18 mouse cellular contexts compared by ENCODE assay signal in the genomic region with DNA sequence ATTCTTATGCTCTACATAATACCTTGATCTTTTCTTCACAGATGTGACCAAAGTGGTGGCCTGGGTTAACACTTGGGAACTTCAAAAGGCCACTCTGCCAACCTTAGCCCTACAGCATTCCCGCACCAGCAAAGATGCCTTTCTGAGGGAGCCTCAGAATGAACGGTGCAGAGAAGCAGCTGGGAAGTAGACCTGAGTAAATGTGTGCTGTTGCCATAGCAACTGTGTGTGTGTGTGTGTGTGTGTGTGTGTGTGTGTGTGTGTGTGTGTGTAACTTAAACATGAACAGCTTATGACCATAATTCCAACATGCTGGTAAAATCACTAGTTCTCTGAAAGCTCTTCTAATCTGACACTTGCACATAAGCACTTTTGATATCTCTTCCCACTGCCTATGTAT. TPM values are rescaled to one million over a fixed set of nuclear protein-coding genes. Genes with fewer than 3 reads are reported as not detected.
DNase-seq lines count a peak whose midpoint lies in the region; ATAC-seq lines count a peak whose summit lies in the region.
"Had no signal": no experiment of that assay in that cellular context is flagged by ENCODE, and none has a peak within 500 bp of the region (broad histone marks: within the 10 kb centered on the region; RNA-seq: fewer than 3 reads in every experiment).

No protein-coding gene starts in this region.

- DNase-seq in heart, adult 11 months, result peak; percentile 45
- DNase-seq in heart, postnatal 25 days (ENCODE audit: low spot score), result no peak
- DNase-seq in right cerebral cortex, postnatal 10 days (ENCODE audit: low spot score in 2 of 2), result peak; percentile 72 to 79
- no peak for DNase-seq in right cerebral cortex, postnatal 36 days (ENCODE audit: low spot score in 2 of 2)
- DNase-seq in hindbrain, embryonic 14.5 days (ENCODE audit: low spot score), result peak; percentile 59
- no peak for DNase-seq in kidney, adult 18-20 months
- DNase-seq: adrenal gland, postnatal 14 days; B cell, adult 2 months; cerebellum, adult 2 months; gastrocnemius, postnatal 10 days; kidney, postnatal 4 days; left cerebral cortex, postnatal 4 days; lung, adult 18-20 months had no signal

- no peak overlapping the region for H3K4me3 ChIP-seq in hindbrain, embryonic 14.5 days (replicated peaks; ENCODE audit: low read length)
- H3K4me3 ChIP-seq in neural tube, embryonic 15.5 days (replicated peaks), result no peak overlapping the region
- H3K4me3 ChIP-seq: embryonic facial prominence, embryonic 13.5 days; stomach, embryonic 15.5 days had no signal

- ATAC-seq in hindbrain, embryonic 14.5 days (ENCODE audit: low FRiP score), result no peak
- ATAC-seq in neural tube, embryonic 15.5 days (ENCODE audit: low FRiP score), result peak; percentile 74; the same call in 1 of the 2 replicates
- no peak for ATAC-seq in monocyte, adult 5-6 weeks (replicated peaks; ENCODE audit: insufficient number of reproducible peaks, low FRiP score, low TSS enrichment, poor library complexity, severe bottlenecking)

- WGBS in hindbrain, embryonic 14.5 days, result 27% methylated on average over 2 of the region's 2 CpGs
- 29% methylated on average over 2 of the region's 2 CpGs for WGBS in neural tube, embryonic 15.5 days

- H3K9ac ChIP-seq in hindbrain, embryonic 14.5 days, result no peak overlapping the region
- no peak overlapping the region for H3K9ac ChIP-seq in neural tube, embryonic 15.5 days (replicated peaks)
- H3K9ac ChIP-seq: embryonic facial prominence, embryonic 13.5 days; stomach, embryonic 15.5 days had no signal

- no peak overlapping the region for H3K27ac ChIP-seq in hindbrain, embryonic 14.5 days
- no peak overlapping the region for H3K27ac ChIP-seq in neural tube, embryonic 15.5 days (replicated peaks)
- H3K27ac ChIP-seq: embryonic facial prominence, embryonic 13.5 days; stomach, embryonic 15.5 days had no signal

- H3K4me1 ChIP-seq in hindbrain, embryonic 14.5 days (replicated peaks; ENCODE audit: control insufficient read depth, insufficient read depth, low read length), result no peaks in the 10 kb centered on the region
- peaks cover 2% of the 10 kb centered on the region; the same call in 1 of the 2 replicates for H3K4me1 ChIP-seq in neural tube, embryonic 15.5 days
- H3K4me1 ChIP-seq: embryonic facial prominence, embryonic 13.5 days; stomach, embryonic 15.5 days had no signal

- no peak overlapping the region for H3K4me2 ChIP-seq in hindbrain, embryonic 14.5 days (replicated peaks)
- H3K4me2 ChIP-seq in neural tube, embryonic 15.5 days, result no peak overlapping the region
- H3K4me2 ChIP-seq: embryonic facial prominence, embryonic 13.5 days; stomach, embryonic 15.5 days had no signal

- H3K9me3 ChIP-seq in hindbrain, embryonic 14.5 days (ENCODE audit: control insufficient read depth, low read length), result no peaks in the 10 kb centered on the region
- no peaks in the 10 kb centered on the region for H3K9me3 ChIP-seq in neural tube, embryonic 15.5 days (replicated peaks)
- H3K9me3 ChIP-seq: embryonic facial prominence, embryonic 13.5 days; stomach, embryonic 15.5 days had no signal

- H3K27me3 ChIP-seq in hindbrain, embryonic 14.5 days (ENCODE audit: control insufficient read depth, insufficient read depth, low read length), result no peaks in the 10 kb centered on the region
- H3K27me3 ChIP-seq in neural tube, embryonic 15.5 days (replicated peaks), result no peaks in the 10 kb centered on the region
- H3K27me3 ChIP-seq: embryonic facial prominence, embryonic 13.5 days; stomach, embryonic 15.5 days had no signal

- intact Hi-C loops in heart, postnatal 25 days (cut with DNase I), result no loop called here

- no peaks in the 10 kb centered on the region for H3K36me3 ChIP-seq in hindbrain, embryonic 14.5 days (replicated peaks; ENCODE audit: control insufficient read depth, insufficient read depth)
- no peaks in the 10 kb centered on the region for H3K36me3 ChIP-seq in neural tube, embryonic 15.5 days
- H3K36me3 ChIP-seq: embryonic facial prominence, embryonic 13.5 days had no signal

RNA-seq across cellular contexts. Expression of a gene that starts 27.4 kb away (rescaled TPM):
- under 1 TPM; 0.10 to 0.11 TPM for total RNA-seq in heart, postnatal 25 days (2021)
- polyA plus RNA-seq in hindbrain, embryonic 14.5 days (2014; fragmentation: Nextera tagmentation; extraction: Ambion mirVana), result 0.04 and 0.08 TPM in 2 replicates
- 0.08 and 0.20 TPM in 2 replicates for polyA plus RNA-seq in neural tube, embryonic 15.5 days (2015; fragmentation: Nextera tagmentation; extraction: Ambion mirVana)
- not detected in 3 replicates for total RNA-seq in monocyte, adult 5-6 weeks (2017)
- total RNA-seq: megakaryocyte-erythroid progenitor cell, adult 5-6 weeks had no signal

Comparison
In these comparisons a context has a peak if more than half of its experiments do, and no peak if none do; other contexts are left out.
1. DNase-seq: peak in heart, adult 11 months (single experiment), right cerebral cortex, postnatal 10 days (2 of 2) and hindbrain, embryonic 14.5 days (single experiment); none in heart, postnatal 25 days (single experiment), right cerebral cortex, postnatal 36 days (0 of 2) and kidney, adult 18-20 months (single experiment).